ENCODE assay signal across 9 mouse cellular contexts in genomic region chr5:137660064-137660688, GRCm38 (mm10). TPM values are rescaled to one million over a fixed set of nuclear protein-coding genes. Genes with fewer than 3 reads are reported as not detected.
A peak's percentile ranks its signal among the peaks of the same experiment; 100 is the strongest.
DNase-seq lines count a peak whose midpoint lies in the region.
"Had no signal": no experiment of that assay in that cellular context is flagged by ENCODE, and none has a peak within 500 bp of the region (broad histone marks: within the 10 kb centered on the region; RNA-seq: fewer than 3 reads in every experiment).

No protein-coding gene starts in this region.

- intact Hi-C loops in gastrocnemius, postnatal 36 days (cut with DNase I) = no loop called here

- peak; percentile 56 for DNase-seq in ovary, adult 18-20 months (ENCODE audit: low spot score)
- DNase-seq in ovary, postnatal 14 days (ENCODE audit: low spot score) = no peak
- DNase-seq in adrenal gland, adult 2 months = peak; percentile 90
- peak; percentile 53 to 81 for DNase-seq in gastrocnemius, postnatal 36 days
- DNase-seq in lung, postnatal 36 days = peak; percentile 83
- DNase-seq in frontal cortex, postnatal 14 days (ENCODE audit: low spot score in 2 of 2) = no peak
- DNase-seq in thymus, postnatal 14 days = no peak
- DNase-seq in kidney, adult 11 months = no peak

RNA-seq across cellular contexts. Expression of gene Irs3, which starts 14.7 kb away (rescaled TPM):
- 10 to 100 TPM in 1 of 2 experiments, 1 to 10 TPM in 1; 9.6 to 14.2 TPM for total RNA-seq in adrenal gland, adult 2 months (2021)
- 18.9 and 32.8 TPM in 2 replicates for polyA plus RNA-seq in adrenal gland, adult 2 months (2012; rRNA removed)
- under 1 TPM; 0.47 to 0.48 TPM for total RNA-seq in gastrocnemius, postnatal 36 days (2021)
- polyA plus RNA-seq: G1E had no signal

RNA-seq across cellular contexts. Expression of gene Sap25, which starts 19.0 kb away (rescaled TPM):
- 10 to 100 TPM in 1 of 2 experiments, 1 to 10 TPM in 1; 3.0 to 14.8 TPM for total RNA-seq in adrenal gland, adult 2 months (2021)
- polyA plus RNA-seq in adrenal gland, adult 2 months (2012; rRNA removed) = 81.3 and 84.6 TPM in 2 replicates
- 1 to 10 TPM; 2.3 to 2.7 TPM for total RNA-seq in gastrocnemius, postnatal 36 days (2021)

RNA-seq across cellular contexts. Expression of gene Agfg2, which starts 24.4 kb away (rescaled TPM):
- total RNA-seq in adrenal gland, adult 2 months (2021) = 10 to 100 TPM; 29.2 to 37.6 TPM
- polyA plus RNA-seq in adrenal gland, adult 2 months (2012; rRNA removed) = 73.7 and 85.2 TPM in 2 replicates
- total RNA-seq in gastrocnemius, postnatal 36 days (2021) = 1 to 10 TPM; 3.8 to 4.6 TPM

RNA-seq across cellular contexts. Expression of gene Gm20605, which starts 31.2 kb away (rescaled TPM):
- 1 to 10 TPM; 6.4 to 7.4 TPM for total RNA-seq in adrenal gland, adult 2 months (2021)
- 30.4 and 31.4 TPM in 2 replicates for polyA plus RNA-seq in adrenal gland, adult 2 months (2012; rRNA removed)
- total RNA-seq in gastrocnemius, postnatal 36 days (2021) = 1 to 10 TPM; 2.0 to 2.9 TPM

RNA-seq across cellular contexts. Expression of gene Lrch4, which starts 31.3 kb away (rescaled TPM):
- 10 to 100 TPM; 27.9 to 31.7 TPM for total RNA-seq in adrenal gland, adult 2 months (2021)
- polyA plus RNA-seq in adrenal gland, adult 2 months (2012; rRNA removed) = 36.7 and 52.7 TPM in 2 replicates
- total RNA-seq in gastrocnemius, postnatal 36 days (2021) = 10 to 100 TPM; 13.6 to 13.8 TPM

Comparison
In these comparisons a context has a peak if more than half of its experiments do, and no peak if none do; other contexts are left out.
1. DNase-seq: peak in ovary, adult 18-20 months (single experiment), adrenal gland, adult 2 months (single experiment), gastrocnemius, postnatal 36 days (2 of 2) and lung, postnatal 36 days (single experiment); none in ovary, postnatal 14 days (single experiment), frontal cortex, postnatal 14 days (0 of 2), thymus, postnatal 14 days (single experiment) and kidney, adult 11 months (single experiment).
2. RNA of gene Irs3, which starts 14.7 kb away (total RNA-seq): 9.6 to 14.2 TPM in adrenal gland, adult 2 months; 0.47 to 0.48 TPM in gastrocnemius, postnatal 36 days; every median in the first group is over 4 times any median in the second.
3. RNA of gene Agfg2, which starts 24.4 kb away (total RNA-seq): 29.2 to 37.6 TPM in adrenal gland, adult 2 months; 3.8 to 4.6 TPM in gastrocnemius, postnatal 36 days; every median in the first group is over 4 times any median in the second.